Mouse (Mus musculus) v-Abl transformed pro-B cells (cell line): Measurements from ENCODE around the gene Gm6583.
"Not testable (repeated sequence)": the region's sequence is repeated elsewhere in the genome, so short reads cannot be mapped to it uniquely, and the experiment has no call there.

Experiments used
- in situ Hi-C, 2 experiments: fragments of 400-800 bp; cut with MboI; formaldehyde crosslinking; loops; one replicate each; pipeline ENCODE4 v1.15.1; 2025; ENCODE audit not compliant: unreplicated experiment in 2 of 2

Gene Gm6583

GRCm38 (mm10) chr5:112329805-112330564 lies 25.8 kb downstream of the Gm6583 start:
- in situ Hi-C loops, result loop anchor here in 1 of 2 experiments (10.0 to 25.0 kb wide), 3 partner anchors 55 to 1405 kb away; partner anchors contain the start of genes Ficd, Pitpnb and Tpst2

- in situ Hi-C loops, result loop anchor here in 1 of 2 experiments (10.0 to 25.0 kb wide), 2 partner anchors 53 to 991 kb away; partner anchors contain the start of genes Pitpnb and Tpst2
Measured at GRCm38 (mm10) chr5:112327854-112328253, 28.0 kb downstream of the Gm6583 start.

- in situ Hi-C loops, result loop anchor here in 1 of 2 experiments (10.0 to 25.0 kb wide), 2 partner anchors 52 to 989 kb away; partner anchors contain the start of genes Pitpnb and Tpst2
Measured at GRCm38 (mm10) chr5:112326446-112327009, 29.3 kb downstream of the Gm6583 start.

- in situ Hi-C loops, result loop anchor here in 1 of 2 experiments (10.0 to 25.0 kb wide), 2 partner anchors 51 to 988 kb away; partner anchors contain the start of genes Pitpnb and Tpst2
Measured at GRCm38 (mm10) chr5:112325546-112326445, 30.0 kb downstream of the Gm6583 start, which contains the start of gene Tfip11. TSS of gene Tfip11 (plus strand) at chr5:112326358.

- in situ Hi-C loops, result loop anchor here (5.0 to 25.0 kb wide), 3 partner anchors 38 to 988 kb away; partner anchors contain the start of genes Pitpnb (in 1 of the 2) and Tpst2 (in 1 of the 2)
Measured at GRCm38 (mm10) chr5:112324637-112325545, 30.9 kb downstream of the Gm6583 start.

GRCm38 (mm10) chr5:112323246-112323645 lies 32.6 kb downstream of the Gm6583 start:
- in situ Hi-C loops, result loop anchor here (5.0 to 10.0 kb wide), 2 partner anchors 36 to 48 kb away; partner anchors contain the start of gene Tpst2 (in 1 of the 2)

GRCm38 (mm10) chr5:112321376-112321775 lies 34.5 kb downstream of the Gm6583 start:
- in situ Hi-C loops, result loop anchor here (5.0 to 10.0 kb wide), 2 partner anchors 34 to 47 kb away; partner anchors contain the start of gene Tpst2 (in 1 of the 2)

GRCm38 (mm10) chr5:112320936-112321335 lies 34.9 kb downstream of the Gm6583 start:
- in situ Hi-C loops, result loop anchor here (5.0 to 10.0 kb wide), 2 partner anchors 34 to 46 kb away; partner anchors contain the start of gene Tpst2 (in 1 of the 2)

GRCm38 (mm10) chr5:112320379-112320778 lies 35.5 kb downstream of the Gm6583 start:
- in situ Hi-C loops, result loop anchor here (5.0 to 10.0 kb wide), 2 partner anchors 33 to 46 kb away; partner anchors contain the start of gene Tpst2 (in 1 of the 2)

GRCm38 (mm10) chr5:112319343-112319742 lies 36.5 kb downstream of the Gm6583 start:
- in situ Hi-C loops, result not testable (repeated sequence)

GRCm38 (mm10) chr5:112317328-112317727 lies 38.5 kb downstream of the Gm6583 start:
- in situ Hi-C loops, result no loop called here

- in situ Hi-C loops, result no loop called here
Measured at GRCm38 (mm10) chr5:112316468-112316867, 39.4 kb downstream of the Gm6583 start.

- in situ Hi-C loops, result no loop called here
Measured at GRCm38 (mm10) chr5:112313222-112313885, 42.5 kb downstream of the Gm6583 start.

- in situ Hi-C loops, result no loop called here
Measured at GRCm38 (mm10) chr5:112305842-112306241, 50.0 kb downstream of the Gm6583 start.
